Mouse (Mus musculus) kidney, postnatal 0 days (tissue): ENCODE measurements around the gene Spsb1. TPM values are rescaled to one million over a fixed set of nuclear protein-coding genes. Genes with fewer than 3 reads are reported as not detected.

Experiments
- ATAC-seq: fragments of 200-750 bp; cut with Nextera tagmentation; replicated peaks from 2 replicates; pipeline ENCODE4 v1.8.0; 2017; ENCODE audit warnings: low read depth, moderate number of reproducible peaks, moderate TSS enrichment, moderate library complexity; ENCODE audit not compliant: low FRiP score
- DNase-seq: peaks from one replicate; pipeline ENCODE4 v3.0.0-alpha.2; 2016; ENCODE audit warnings: low spot score
- H3K27ac ChIP-seq: fragments of 300-500 bp; sonication (generic); 2 replicates; pipeline ENCODE4 v1.5.1; 2014; ENCODE audit warnings: mild to moderate bottlenecking
- H3K27me3 ChIP-seq: fragments of 300-500 bp; sonication (generic); 2 replicates; pipeline ENCODE4 v1.6.1; 2014; ENCODE audit warnings: low read length, mixed read lengths; ENCODE audit not compliant: insufficient read depth
- H3K36me3 ChIP-seq: fragments of 300-500 bp; sonication (generic); 2 replicates; pipeline ENCODE4 v1.6.1; 2014; ENCODE audit warnings: low read length, mixed read lengths; ENCODE audit not compliant: insufficient read depth
- H3K4me1 ChIP-seq: fragments of 300-500 bp; sonication (generic); replicated peaks from 2 replicates; pipeline ENCODE4 v1.6.1; 2014; ENCODE audit warnings: antibody characterized with exemption, low read length, mixed read lengths; ENCODE audit not compliant: insufficient read depth
- H3K4me2 ChIP-seq: fragments of 300-500 bp; sonication (generic); 2 replicates; pipeline ENCODE4 v1.6.1; 2014; ENCODE audit warnings: mild to moderate bottlenecking, low read length, moderate library complexity, mixed read lengths
- H3K4me3 ChIP-seq: fragments of 300-500 bp; sonication (generic); replicated peaks from 2 replicates; pipeline ENCODE4 v1.5.1; 2014; ENCODE audit warnings: low read depth, low read length
- H3K9ac ChIP-seq: fragments of 300-500 bp; sonication (generic); 2 replicates; pipeline ENCODE4 v1.6.1; 2014; ENCODE audit warnings: low read depth, low read length
- H3K9me3 ChIP-seq: fragments of 300-500 bp; sonication (generic); replicated peaks from 2 replicates; pipeline ENCODE4 v1.6.1; 2016; ENCODE audit warnings: low read length, inconsistent platforms, mixed read lengths
- CTCF ChIP-seq: IDR thresholded peaks from 2 replicates; pipeline ENCODE4 v1.5.1; 2016; ENCODE audit warnings: antibody characterized with exemption, low read depth, mild to moderate bottlenecking, moderate library complexity
- WGBS: fragments of 180-500 bp; shearing (Covaris S2); extraction: QIAGEN DNeasy Blood & Tissue Kit; methylation state at CpG from one replicate; pipeline ENCODE4 v1.1.7; 2014; 5-methylcytosine and 5-hydroxymethylcytosine counted together
- polyA plus RNA-seq: library from polyadenylated mRNA; unstranded; fragments of >200 nt; fragmentation: Nextera tagmentation; extraction: Ambion mirVana; gene quantifications from 2 replicates; pipeline ENCODE4 v1.2.1, GENCODE M21; 2015

Gene Spsb1
- polyA plus RNA-seq, 1 experiment from 2014 or later: 11.6 TPM

- Histone ChIP-seq H3K27ac (no peak overlapping the region), H3K4me3 (no peak overlapping the region), H3K4me2 (no peak overlapping the region), H3K36me3 (no peaks in the 10 kb centered on the region), H3K4me1 (peaks cover 16% of the 10 kb centered on the region; the same call in 1 of the 2 replicates), H3K9me3 (no peaks in the 10 kb centered on the region), H3K9ac (no peak overlapping the region), H3K27me3 (no peaks in the 10 kb centered on the region)
- DNase-seq: no peak
- 83% methylated on average over 9 of the region's 9 CpGs for WGBS
- TF ChIP-seq CTCF: no peak
- no peak for ATAC-seq
Measured at GRCm38 (mm10) chr4:149966963-149967362, 12.1 kb upstream of the Spsb1 start.

DNA sequence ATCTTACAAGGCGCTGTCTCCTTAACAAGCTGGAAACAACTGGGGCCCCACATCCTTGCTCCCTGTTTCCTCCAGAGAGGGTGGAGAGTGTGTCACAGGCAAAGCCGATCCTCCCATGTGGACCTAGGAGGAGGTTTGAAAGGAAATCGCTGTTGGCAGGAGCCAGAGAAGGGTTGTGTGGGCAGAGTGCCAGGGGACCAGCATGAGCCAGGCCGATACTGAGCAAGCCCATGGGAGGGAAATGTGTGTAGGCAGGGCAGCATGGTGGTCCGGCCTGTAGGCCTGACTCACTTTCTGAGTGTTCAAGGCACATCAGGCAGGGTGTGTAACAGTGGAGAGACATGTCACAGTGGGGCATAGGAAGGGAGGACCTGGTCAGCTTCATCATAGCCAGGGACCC lies 11.4 kb upstream of the Spsb1 start:
- no peak for ATAC-seq
- no peak for TF ChIP-seq CTCF
- 39% methylated on average over 5 of the region's 5 CpGs for WGBS
- Histone ChIP-seq H3K9me3 (no peaks in the 10 kb centered on the region), H3K4me2 (no peak overlapping the region), H3K27ac (no peak overlapping the region), H3K4me3 (no peak overlapping the region), H3K9ac (no peak overlapping the region), H3K4me1 (peaks cover 16% of the 10 kb centered on the region; the same call in 1 of the 2 replicates), H3K27me3 (no peaks in the 10 kb centered on the region), H3K36me3 (no peaks in the 10 kb centered on the region)
- DNase-seq: no peak

GRCm38 (mm10) chr4:149965672-149966071 lies 10.8 kb upstream of the Spsb1 start:
- peaks cover 16% of the 10 kb centered on the region; the same call in 1 of the 2 replicates for H3K4me1 ChIP-seq
- no peak overlapping the region for H3K27ac ChIP-seq
- no peak for ATAC-seq
- H3K4me3 ChIP-seq: no peak overlapping the region
- no peak for DNase-seq
- no peaks in the 10 kb centered on the region for H3K36me3 ChIP-seq
- TF ChIP-seq CTCF: no peak
- no peaks in the 10 kb centered on the region for H3K9me3 ChIP-seq
- H3K9ac ChIP-seq: no peak overlapping the region
- WGBS: 61% methylated on average over 6 of the region's 6 CpGs
- no peak overlapping the region for H3K4me2 ChIP-seq
- no peaks in the 10 kb centered on the region for H3K27me3 ChIP-seq

DNA sequence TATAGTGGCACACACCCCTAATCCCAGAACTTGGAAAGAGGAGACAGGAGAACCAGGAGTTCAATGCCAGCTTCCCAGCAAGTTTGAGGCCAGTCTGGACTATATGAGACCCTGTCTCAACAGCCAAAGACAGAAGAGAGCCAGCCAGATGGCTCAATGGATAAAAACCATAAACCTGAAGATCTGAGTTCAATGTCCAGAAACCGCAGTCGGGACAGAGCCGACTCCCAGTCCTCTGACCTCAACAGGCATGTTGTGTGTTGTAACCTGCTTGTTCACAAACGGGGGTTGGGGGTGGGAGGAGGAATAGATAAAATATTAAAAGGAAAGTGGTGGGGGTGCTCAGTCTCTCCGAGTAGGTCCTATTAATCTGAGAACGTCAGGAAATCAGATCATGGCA lies 10.4 kb upstream of the Spsb1 start:
- H3K4me2 ChIP-seq: no peak overlapping the region

DNA sequence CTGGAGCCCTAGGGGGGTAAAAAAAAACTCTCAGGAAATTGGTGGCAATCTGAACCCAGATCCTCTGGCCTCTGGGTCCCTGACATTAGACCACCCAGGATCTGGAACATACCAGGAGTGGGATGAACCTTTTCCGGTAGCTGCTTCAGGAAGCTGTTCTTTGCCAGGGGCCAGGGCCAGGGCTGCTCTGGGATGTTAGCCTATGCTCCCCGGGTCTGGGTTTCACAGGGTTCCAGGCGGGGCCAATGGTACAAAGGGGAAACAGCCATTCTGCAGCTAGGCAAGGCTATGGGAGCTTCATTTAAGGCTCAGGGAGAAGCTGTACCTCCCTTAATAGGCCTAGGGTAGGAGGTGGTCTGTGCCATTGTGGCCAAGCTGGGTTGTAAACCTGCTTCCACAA lies 9.9 kb upstream of the Spsb1 start:
- DNase-seq: no peak
- Histone ChIP-seq H3K4me1 (peaks cover 16% of the 10 kb centered on the region; the same call in 1 of the 2 replicates), H3K9ac (no peak overlapping the region), H3K27ac (no peak overlapping the region), H3K27me3 (no peaks in the 10 kb centered on the region), H3K4me2 (no peak overlapping the region), H3K9me3 (no peaks in the 10 kb centered on the region), H3K36me3 (no peaks in the 10 kb centered on the region), H3K4me3 (no peak overlapping the region)
- WGBS: 47% methylated on average over 3 of the region's 3 CpGs
- TF ChIP-seq CTCF: no peak
- ATAC-seq: no peak

More for the DNA sequence above, 10.4 kb upstream of the Spsb1 start:
- Histone ChIP-seq H3K27ac (no peak overlapping the region), H3K9me3 (no peaks in the 10 kb centered on the region), H3K36me3 (no peaks in the 10 kb centered on the region), H3K27me3 (no peaks in the 10 kb centered on the region), H3K9ac (no peak overlapping the region), H3K4me1 (peaks cover 16% of the 10 kb centered on the region; the same call in 1 of the 2 replicates), H3K4me3 (no peak overlapping the region)
- WGBS: 49% methylated on average over 6 of the region's 6 CpGs
- ATAC-seq (no peak), DNase-seq (no peak)
- TF ChIP-seq CTCF: no peak

GRCm38 (mm10) chr4:149964285-149964684 lies 9.4 kb upstream of the Spsb1 start:
- no peaks in the 10 kb centered on the region for H3K9me3 ChIP-seq
- no peak overlapping the region for H3K4me2 ChIP-seq
- H3K4me3 ChIP-seq: no peak overlapping the region
- H3K9ac ChIP-seq: no peak overlapping the region
- no peak for TF ChIP-seq CTCF
- 73% methylated on average over 8 of the region's 8 CpGs for WGBS
- no peaks in the 10 kb centered on the region for H3K36me3 ChIP-seq
- DNase-seq (no peak), ATAC-seq (no peak)
- peaks cover 16% of the 10 kb centered on the region; the same call in 1 of the 2 replicates for H3K4me1 ChIP-seq
- no peaks in the 10 kb centered on the region for H3K27me3 ChIP-seq
- H3K27ac ChIP-seq: no peak overlapping the region

- H3K27me3 ChIP-seq: 0 out of 2 replicates have a peak, but pooled peaks cover 6% of the 10 kb centered on the region
- H3K9ac ChIP-seq: no peak overlapping the region
- WGBS: 89% methylated on average over 7 of the region's 7 CpGs
- H3K27ac ChIP-seq: no peak overlapping the region
- H3K36me3 ChIP-seq: no peaks in the 10 kb centered on the region
- DNase-seq (no peak), ATAC-seq (no peak)
- no peak overlapping the region for H3K4me2 ChIP-seq
- no peaks in the 10 kb centered on the region for H3K9me3 ChIP-seq
- H3K4me3 ChIP-seq: no peak overlapping the region
- peaks cover 2% of the 10 kb centered on the region; the same call in 1 of the 2 replicates for H3K4me1 ChIP-seq
- TF ChIP-seq CTCF: no peak
Measured at GRCm38 (mm10) chr4:149960391-149960790, 5.5 kb upstream of the Spsb1 start.
